Mouse (Mus musculus): ENCODE measurements around the gene Zfhx3. TPM values are rescaled to one million over a fixed set of nuclear protein-coding genes. Genes with fewer than 3 reads are reported as not detected.

Zfhx3 gene
- total and polyA plus RNA-seq, 2 experiments from 2014 or later: 14.9 to 15.3 TPM

DNA sequence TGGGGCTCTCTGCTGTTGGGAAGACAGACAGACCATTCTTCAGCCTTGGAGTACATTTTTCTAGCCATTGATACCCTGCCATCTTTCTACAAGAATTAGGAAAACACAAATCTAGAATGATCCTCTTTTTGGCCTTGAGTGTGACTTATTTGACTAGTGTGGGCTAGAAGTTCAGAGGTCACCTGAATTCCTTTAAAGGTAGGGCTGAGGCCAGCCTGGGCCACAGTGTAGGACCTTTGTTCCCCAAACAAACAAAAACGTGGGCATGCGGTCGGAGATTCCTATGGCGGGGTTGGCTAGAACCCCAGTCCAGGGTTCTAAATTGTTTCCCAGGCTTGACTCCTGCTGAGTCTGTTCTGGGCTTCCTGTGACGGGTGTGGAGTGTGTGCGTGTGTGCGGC, 970.6 kb downstream of the Zfhx3 start:
- no peak for TF ChIP-seq CTCF (IDR thresholded peaks at IDR 0.05; ENCODE audit: low read depth)
- Histone ChIP-seq H3K9me3 (ENCODE audit: low read length) (no peaks in the 10 kb centered on the region), H3K36me3 (ENCODE audit: insufficient read depth, low read length) (no peaks in the 10 kb centered on the region), H3K4me1 (ENCODE audit: insufficient read depth, low read length) (no peaks in the 10 kb centered on the region), H3K9ac (replicated peaks; ENCODE audit: low read length) (no peak overlapping the region), H3K4me3 (ENCODE audit: low read length) (no peak overlapping the region), H3K27ac (no peak overlapping the region), H3K4me2 (ENCODE audit: low read depth, low read length) (no peak overlapping the region), H3K27me3 (ENCODE audit: insufficient read depth, low read length) (no peaks in the 10 kb centered on the region)
- 76% methylated on average over 7 of the region's 7 CpGs for WGBS
- DNase-seq (ENCODE audit: low spot score) (no peak), ATAC-seq (no peak)

DNA sequence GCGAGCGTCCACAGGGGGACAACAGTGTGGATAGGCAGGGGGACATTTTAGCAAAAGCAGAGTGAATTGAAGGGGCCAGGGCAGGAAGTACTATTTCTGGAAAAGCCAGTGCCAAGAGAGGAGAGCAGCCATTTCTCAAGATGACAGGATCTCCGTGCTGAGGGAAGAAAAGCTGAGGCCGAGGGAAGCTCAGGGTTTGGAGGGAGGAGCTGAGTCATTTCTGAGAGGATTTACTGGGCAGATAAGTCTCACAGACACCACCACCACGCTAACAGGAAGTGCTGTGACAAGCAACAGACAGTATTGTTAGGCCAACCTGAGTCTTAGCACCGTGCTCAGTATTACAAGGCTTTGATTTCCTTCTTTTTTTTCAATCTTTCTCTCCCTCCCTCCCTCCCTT, 973.0 kb downstream of the Zfhx3 start:
- 48% methylated on average over 6 of the region's 6 CpGs for WGBS
- TF ChIP-seq CTCF (IDR thresholded peaks at IDR 0.05; ENCODE audit: low read depth): no peak
- H3K27ac ChIP-seq: peak overlapping the region; percentile 32; the same call in 1 of the 2 replicates

DNA sequence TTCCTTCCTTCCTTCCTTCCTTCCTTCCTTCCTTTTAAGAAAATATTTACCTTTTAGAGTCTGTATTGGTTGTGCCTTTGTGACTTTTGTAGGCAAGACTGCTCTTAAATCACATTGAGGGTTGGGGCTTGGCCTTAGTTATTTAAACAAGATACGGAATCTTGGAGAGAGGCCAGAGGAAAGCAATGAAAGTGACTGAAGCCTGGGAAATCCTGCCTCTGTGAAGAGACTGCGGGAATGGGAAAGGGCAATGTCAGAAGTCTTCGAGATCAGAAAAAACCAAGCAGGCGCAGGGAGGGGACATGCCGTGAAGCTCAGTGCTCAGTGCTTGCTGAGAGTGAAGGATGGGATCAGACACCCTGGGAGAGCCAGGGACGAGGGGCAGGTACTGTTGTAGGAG, 973.4 kb downstream of the Zfhx3 start:
- no peak for TF ChIP-seq CTCF (IDR thresholded peaks at IDR 0.05; ENCODE audit: low read depth)
- Histone ChIP-seq H3K4me2 (ENCODE audit: low read depth, low read length) (no peak overlapping the region), H3K4me1 (ENCODE audit: insufficient read depth, low read length) (no peaks in the 10 kb centered on the region), H3K36me3 (ENCODE audit: insufficient read depth, low read length) (no peaks in the 10 kb centered on the region), H3K27me3 (ENCODE audit: insufficient read depth, low read length) (no peaks in the 10 kb centered on the region), H3K9me3 (ENCODE audit: low read length) (no peaks in the 10 kb centered on the region), H3K4me3 (ENCODE audit: low read length) (no peak overlapping the region), H3K27ac (no peak overlapping the region), H3K9ac (replicated peaks; ENCODE audit: low read length) (no peak overlapping the region)
- WGBS: 58% methylated on average over 6 of the region's 6 CpGs
- DNase-seq (ENCODE audit: low spot score) (no peak), ATAC-seq (no peak)

More for the DNA sequence above, 973.0 kb downstream of the Zfhx3 start:
- H3K36me3 ChIP-seq (ENCODE audit: insufficient read depth, low read length): no peaks in the 10 kb centered on the region
- no peak overlapping the region for H3K4me3 ChIP-seq (ENCODE audit: low read length)
- H3K27me3 ChIP-seq (ENCODE audit: insufficient read depth, low read length): no peaks in the 10 kb centered on the region
- no peak overlapping the region for H3K4me2 ChIP-seq (ENCODE audit: low read depth, low read length)
- ATAC-seq (no peak), DNase-seq (ENCODE audit: low spot score) (no peak)
- H3K9ac ChIP-seq (replicated peaks; ENCODE audit: low read length): no peak overlapping the region
- no peaks in the 10 kb centered on the region for H3K4me1 ChIP-seq (ENCODE audit: insufficient read depth, low read length)
- no peaks in the 10 kb centered on the region for H3K9me3 ChIP-seq (ENCODE audit: low read length)

DNA sequence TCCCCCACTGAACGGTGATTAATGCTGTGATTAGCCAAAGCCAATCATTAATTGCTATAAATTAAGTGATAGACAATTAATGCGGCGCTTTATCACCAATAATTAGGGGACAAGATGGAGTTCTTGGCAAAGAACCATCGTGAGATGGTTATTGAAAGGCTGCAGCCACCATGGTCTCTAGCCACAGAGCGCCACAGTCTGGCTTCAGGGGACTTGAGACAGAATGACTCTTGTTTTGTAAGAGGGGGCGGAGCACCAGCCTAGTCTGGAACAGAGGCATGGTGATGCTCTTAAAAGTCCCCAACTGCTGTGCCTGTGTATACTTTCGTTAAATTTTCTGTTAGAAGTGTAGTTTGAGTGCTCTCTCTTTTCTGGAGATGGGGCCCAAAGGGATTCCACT, 977.7 kb downstream of the Zfhx3 start:
- TF ChIP-seq CTCF (IDR thresholded peaks at IDR 0.05; ENCODE audit: low read depth): no peak
- no peaks in the 10 kb centered on the region for H3K27me3 ChIP-seq (ENCODE audit: insufficient read depth, low read length)
- H3K4me2 ChIP-seq (ENCODE audit: low read depth, low read length): no peak overlapping the region
- no peaks in the 10 kb centered on the region for H3K4me1 ChIP-seq (ENCODE audit: insufficient read depth, low read length)
- no peak overlapping the region for H3K4me3 ChIP-seq (ENCODE audit: low read length)
- no peak for ATAC-seq
- WGBS: 80% methylated on average over 7 of the region's 7 CpGs
- no peak for DNase-seq (ENCODE audit: low spot score)
- no peaks in the 10 kb centered on the region for H3K36me3 ChIP-seq (ENCODE audit: insufficient read depth, low read length)
- no peak overlapping the region for H3K27ac ChIP-seq
- H3K9ac ChIP-seq (replicated peaks; ENCODE audit: low read length): no peak overlapping the region
- no peaks in the 10 kb centered on the region for H3K9me3 ChIP-seq (ENCODE audit: low read length)

DNA sequence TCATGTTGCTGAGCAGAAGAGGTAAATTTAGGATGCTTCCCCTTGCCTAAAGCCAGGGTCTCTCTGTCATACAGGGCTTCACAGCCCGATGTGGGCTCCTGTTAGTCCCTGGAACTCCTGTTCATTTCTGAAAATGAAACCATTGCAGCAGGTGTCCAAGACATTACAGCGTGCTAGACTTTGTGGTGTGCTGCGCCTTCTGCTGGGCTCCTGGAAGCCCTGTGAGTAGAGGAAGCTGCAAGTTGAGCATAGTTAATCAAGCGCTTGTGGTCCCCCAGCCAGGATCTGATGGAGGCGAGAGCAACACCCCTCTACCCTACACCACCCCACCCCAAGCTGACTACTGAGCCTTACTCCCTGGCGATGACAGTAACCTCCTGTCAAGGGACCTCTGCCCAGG, 980.7 kb downstream of the Zfhx3 start:
- H3K9ac ChIP-seq (replicated peaks; ENCODE audit: low read length): no peak overlapping the region
- H3K9me3 ChIP-seq (ENCODE audit: low read length): no peaks in the 10 kb centered on the region
- H3K4me2 ChIP-seq (ENCODE audit: low read depth, low read length): no peak overlapping the region
- WGBS: 89% methylated on average over 6 of the region's 6 CpGs
- H3K27ac ChIP-seq: no peak overlapping the region
- no peak for DNase-seq (ENCODE audit: low spot score)
- no peak for TF ChIP-seq CTCF (IDR thresholded peaks at IDR 0.05; ENCODE audit: low read depth)
- ATAC-seq: no peak
- H3K36me3 ChIP-seq (ENCODE audit: insufficient read depth, low read length): no peaks in the 10 kb centered on the region
- no peaks in the 10 kb centered on the region for H3K4me1 ChIP-seq (ENCODE audit: insufficient read depth, low read length)
- H3K4me3 ChIP-seq (ENCODE audit: low read length): no peak overlapping the region
- H3K27me3 ChIP-seq (ENCODE audit: insufficient read depth, low read length): no peaks in the 10 kb centered on the region

DNA sequence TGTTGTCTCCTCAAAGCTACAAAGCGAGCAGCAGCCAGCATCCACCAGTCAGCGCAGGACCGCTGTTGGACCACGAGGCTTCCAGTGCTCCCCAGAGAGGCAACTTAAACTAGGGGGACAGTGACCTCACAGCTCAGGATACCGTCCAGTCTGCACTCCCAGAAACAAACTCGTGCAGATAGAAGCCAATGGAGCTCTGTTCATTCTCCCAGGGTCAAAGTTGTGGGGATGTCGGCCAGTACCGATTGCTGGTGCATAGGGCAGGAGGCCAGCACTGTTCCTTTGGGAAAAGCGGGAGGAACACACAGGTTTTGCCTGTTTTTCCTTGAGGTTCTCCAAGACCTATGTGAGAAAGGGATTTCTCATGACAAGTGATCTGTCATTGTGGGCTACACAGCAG, 982.1 kb downstream of the Zfhx3 start:
- H3K4me1 ChIP-seq (ENCODE audit: insufficient read depth, low read length): no peaks in the 10 kb centered on the region
- DNase-seq (ENCODE audit: low spot score) (no peak), ATAC-seq (no peak)
- 83% methylated on average over 9 of the region's 9 CpGs for WGBS
- no peaks in the 10 kb centered on the region for H3K27me3 ChIP-seq (ENCODE audit: insufficient read depth, low read length)
- no peak overlapping the region for H3K27ac ChIP-seq
- no peak for TF ChIP-seq CTCF (IDR thresholded peaks at IDR 0.05; ENCODE audit: low read depth)
- no peaks in the 10 kb centered on the region for H3K9me3 ChIP-seq (ENCODE audit: low read length)
- no peaks in the 10 kb centered on the region for H3K36me3 ChIP-seq (ENCODE audit: insufficient read depth, low read length)
- H3K4me2 ChIP-seq (ENCODE audit: low read depth, low read length): no peak overlapping the region
- no peak overlapping the region for H3K4me3 ChIP-seq (ENCODE audit: low read length)
- H3K9ac ChIP-seq (replicated peaks; ENCODE audit: low read length): no peak overlapping the region

DNA sequence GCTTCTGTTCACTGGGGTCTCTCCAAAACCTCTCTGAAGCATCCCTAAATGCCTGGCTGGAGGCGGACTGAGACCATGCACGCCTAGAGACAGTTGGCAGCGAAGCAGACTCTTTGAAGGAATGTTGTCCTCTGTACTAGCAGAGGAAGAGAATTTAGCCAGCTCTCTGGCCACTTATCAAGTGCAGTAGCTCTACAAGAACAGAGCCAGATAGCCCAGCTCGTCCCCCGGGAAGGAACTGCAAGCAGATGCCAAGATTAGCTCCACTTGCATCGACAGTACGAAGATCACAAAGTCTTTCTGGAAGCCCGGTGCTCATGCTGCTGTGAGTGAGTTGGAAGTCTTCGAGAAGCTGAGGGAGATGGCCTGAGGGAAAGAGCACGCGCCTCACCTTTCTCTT, 983.7 kb downstream of the Zfhx3 start:
- ATAC-seq (no peak), DNase-seq (ENCODE audit: low spot score) (no peak)
- no peaks in the 10 kb centered on the region for H3K27me3 ChIP-seq (ENCODE audit: insufficient read depth, low read length)
- no peaks in the 10 kb centered on the region for H3K9me3 ChIP-seq (ENCODE audit: low read length)
- TF ChIP-seq CTCF (IDR thresholded peaks at IDR 0.05; ENCODE audit: low read depth): no peak
- H3K4me3 ChIP-seq (ENCODE audit: low read length): no peak overlapping the region
- H3K9ac ChIP-seq (replicated peaks; ENCODE audit: low read length): no peak overlapping the region
- H3K36me3 ChIP-seq (ENCODE audit: insufficient read depth, low read length): no peaks in the 10 kb centered on the region
- H3K27ac ChIP-seq: no peak overlapping the region
- WGBS: 58% methylated on average over 11 of the region's 11 CpGs
- no peak overlapping the region for H3K4me2 ChIP-seq (ENCODE audit: low read depth, low read length)
- no peaks in the 10 kb centered on the region for H3K4me1 ChIP-seq (ENCODE audit: insufficient read depth, low read length)

All from hindbrain, postnatal 0 days (tissue).